Mouse (Mus musculus) stomach, embryonic 14.5 days (tissue): ENCODE results near the gene Tspear. TPM values are rescaled to one million over a fixed set of nuclear protein-coding genes. Genes with fewer than 3 reads are reported as not detected.
"Not testable (repeated sequence)": the region's sequence is repeated elsewhere in the genome, so short reads cannot be mapped to it uniquely, and the experiment has no call there.

Source experiments
- ATAC-seq: fragments of 200-750 bp; cut with Nextera tagmentation; 2 replicates; pipeline ENCODE4 v1.8.0; 2017; ENCODE audit warnings: low read depth, moderate TSS enrichment; ENCODE audit not compliant: insufficient number of reproducible peaks, insufficient read depth, low FRiP score
- H3K27ac ChIP-seq: fragments of 300-500 bp; sonication (generic); 2 replicates; pipeline ENCODE4 v1.5.1; 2014; ENCODE audit warnings: mild to moderate bottlenecking, low read length, moderate library complexity, mixed read lengths
- H3K27me3 ChIP-seq: fragments of 300-500 bp; sonication (generic); 2 replicates; pipeline ENCODE4 v1.6.1; 2014; ENCODE audit warnings: low read length, control low read depth, mixed read lengths; ENCODE audit not compliant: control insufficient read depth, insufficient read depth
- H3K36me3 ChIP-seq: fragments of 300-500 bp; sonication (generic); 2 replicates; pipeline ENCODE4 v1.6.1; 2014; ENCODE audit warnings: mild to moderate bottlenecking, control low read depth, low read length, moderate library complexity, mixed read lengths; ENCODE audit not compliant: control insufficient read depth, insufficient read depth
- H3K4me1 ChIP-seq: fragments of 300-500 bp; sonication (generic); 2 replicates; pipeline ENCODE4 v1.6.1; 2014; ENCODE audit warnings: low read length, control low read depth, mixed read lengths; ENCODE audit not compliant: control insufficient read depth, insufficient read depth
- H3K4me2 ChIP-seq: fragments of 300-500 bp; sonication (generic); replicated peaks from 2 replicates; pipeline ENCODE4 v1.6.1; 2014; ENCODE audit warnings: low read depth, low read length, control low read depth
- H3K4me3 ChIP-seq: fragments of 300-500 bp; sonication (generic); 2 replicates; pipeline ENCODE4 v1.5.1; 2014; ENCODE audit warnings: low read depth, low read length, control low read depth
- H3K9ac ChIP-seq: fragments of 300-500 bp; sonication (generic); replicated peaks from 2 replicates; pipeline ENCODE4 v1.6.1; 2014; ENCODE audit warnings: low read depth, mild to moderate bottlenecking, control low read depth, low read length, moderate library complexity, mixed read lengths
- H3K9me3 ChIP-seq: fragments of 300-500 bp; sonication (generic); 2 replicates; pipeline ENCODE4 v1.6.1; 2016; ENCODE audit warnings: low read depth, low read length, control low read depth; ENCODE audit not compliant: control insufficient read depth
- WGBS: fragments of 180-500 bp; shearing (Covaris S2); extraction: QIAGEN DNeasy Blood & Tissue Kit; methylation state at CpG from one replicate; pipeline ENCODE4 v1.1.7; 2014; 5-methylcytosine and 5-hydroxymethylcytosine counted together
- polyA plus RNA-seq: library from polyadenylated mRNA; unstranded; fragments of >200 nt; fragmentation: Nextera tagmentation; extraction: Ambion mirVana; gene quantifications from 2 replicates; pipeline ENCODE4 v1.2.1, GENCODE M21; 2014

The Tspear gene
- polyA plus RNA-seq, 1 experiment from 2014 or later, result 0.71 TPM

DNA sequence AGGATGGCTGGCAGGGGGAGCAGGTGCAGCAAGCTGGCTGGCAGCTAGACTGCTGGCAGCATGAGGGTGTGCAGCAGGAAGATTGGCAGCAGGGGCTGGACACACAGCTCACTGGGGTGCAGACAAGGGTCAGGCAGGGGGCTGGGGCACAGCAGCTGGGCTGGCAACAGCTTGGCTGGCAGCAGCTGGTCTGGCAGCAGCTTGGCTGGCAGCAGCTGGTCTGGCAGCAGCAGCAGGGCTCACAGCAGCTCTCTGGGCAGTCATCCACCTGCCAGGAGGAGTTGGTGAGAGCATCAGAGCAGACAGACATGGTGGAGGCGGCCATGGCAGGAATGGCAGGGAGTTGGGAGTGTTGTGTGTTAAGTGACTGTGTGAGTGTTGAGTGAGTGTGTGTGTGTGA, 101.5 kb downstream of the Tspear start, which contains the start of gene Gm7137:
Gene Gm7137, minus strand, starts transcription at position 325 of the 400 bp plus-strand sequence.
- H3K36me3 ChIP-seq, H3K27me3 ChIP-seq, H3K4me2 ChIP-seq, H3K27ac ChIP-seq, H3K9me3 ChIP-seq, H3K9ac ChIP-seq, H3K4me3 ChIP-seq, ATAC-seq, H3K4me1 ChIP-seq: not testable (repeated sequence)
- WGBS, result 71% methylated on average over 1 of the region's 1 CpGs

DNA sequence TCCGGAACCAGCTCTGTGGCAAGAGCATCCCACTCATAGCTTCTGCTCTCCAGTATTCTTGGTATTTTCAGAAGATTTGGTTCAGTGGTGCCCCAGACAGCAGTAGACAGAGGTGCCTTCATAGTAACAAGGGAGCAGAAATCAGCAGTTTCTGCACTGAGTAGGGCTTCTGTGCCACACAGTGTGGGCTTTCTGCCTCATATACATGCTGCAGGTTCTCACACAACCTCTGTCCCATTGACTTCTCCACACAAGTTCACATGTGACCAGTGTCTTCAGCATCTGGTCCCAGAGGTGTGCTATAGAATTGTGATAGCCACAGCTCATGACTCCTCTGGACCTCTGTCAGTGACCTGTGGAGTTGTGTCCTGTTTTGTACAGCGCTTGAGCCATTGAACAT, 102.3 kb downstream of the Tspear start:
- Histone ChIP-seq H3K36me3 (no peaks in the 10 kb centered on the region), H3K4me3 (no peak overlapping the region), H3K4me1 (no peaks in the 10 kb centered on the region), H3K9ac (no peak overlapping the region), H3K27ac (no peak overlapping the region), H3K4me2 (no peak overlapping the region), H3K9me3 (no peaks in the 10 kb centered on the region), H3K27me3 (no peaks in the 10 kb centered on the region)
- WGBS, result 87% methylated on average over 2 of the region's 2 CpGs
- ATAC-seq, result no peak

- Histone ChIP-seq H3K4me3 (no peak within 1 kb of the TSS), H3K9me3 (no peaks in the 10 kb centered on the region), H3K4me2 (no peak within 1 kb of the TSS), H3K9ac (no peak within 1 kb of the TSS), H3K4me1 (no peaks in the 10 kb centered on the region), H3K27ac (no peak within 1 kb of the TSS), H3K36me3 (no peaks in the 10 kb centered on the region), H3K27me3 (no peaks in the 10 kb centered on the region)
- 63% methylated on average over 2 of the region's 2 CpGs for WGBS
- no peak for ATAC-seq
Observed at GRCm38 (mm10) chr10:77794976-77795375, 108.6 kb downstream of the Tspear start, which contains the start of gene Gm9639. Gene Gm9639, minus strand, starts transcription at chr10:77795076.

- Histone ChIP-seq H3K27ac (no peak overlapping the region), H3K4me1 (no peaks in the 10 kb centered on the region), H3K4me2 (no peak overlapping the region), H3K9me3 (no peaks in the 10 kb centered on the region), H3K27me3 (no peaks in the 10 kb centered on the region), H3K4me3 (no peak overlapping the region), H3K9ac (no peak overlapping the region), H3K36me3 (no peaks in the 10 kb centered on the region)
- WGBS, result 21% methylated on average over 3 of the region's 3 CpGs
- ATAC-seq, result no peak
Observed at GRCm38 (mm10) chr10:77797677-77798076, 111.3 kb downstream of the Tspear start.

- not testable (repeated sequence) for H3K36me3 ChIP-seq, H3K4me2 ChIP-seq
- 32% methylated on average over 3 of the region's 3 CpGs for WGBS
Observed at GRCm38 (mm10) chr10:77798164-77798920, 112.0 kb downstream of the Tspear start.

DNA sequence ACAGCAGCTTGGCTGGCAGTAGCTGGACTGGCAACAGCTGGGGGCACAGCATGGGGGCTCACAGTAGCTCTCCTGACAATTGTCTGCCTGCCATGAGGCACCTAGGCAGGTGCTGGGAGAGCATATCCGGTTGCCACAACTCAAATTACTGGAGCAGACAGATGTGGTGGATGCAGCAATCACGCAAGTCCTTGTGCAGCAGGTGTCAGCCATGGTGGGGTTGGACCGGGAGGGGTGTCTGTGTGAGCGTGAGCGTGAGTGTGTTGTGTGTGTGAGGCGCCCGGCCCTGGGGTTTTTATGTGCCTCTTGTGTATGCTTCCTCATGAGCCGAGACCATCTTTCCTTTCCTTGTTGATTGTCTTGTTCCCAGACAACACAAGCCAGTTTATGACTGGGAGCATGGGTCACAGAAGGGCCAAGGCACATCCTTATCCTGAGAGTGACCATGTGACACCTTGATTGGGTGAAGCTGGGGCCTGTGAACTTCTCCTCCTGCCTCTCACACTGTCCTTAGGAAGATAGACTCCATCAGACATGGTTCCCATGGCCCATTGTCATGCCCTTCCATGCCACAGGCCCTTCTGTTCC, 112.6 kb downstream of the Tspear start, which contains the start of gene Gm19668:
Gene Gm19668, minus strand, starts transcription at position 213 of the 588 bp plus-strand sequence.
- Histone ChIP-seq H3K4me3 (no peak within 1 kb of the TSS), H3K27me3 (no peaks in the 10 kb centered on the region), H3K4me1 (no peaks in the 10 kb centered on the region), H3K27ac (no peak within 1 kb of the TSS), H3K9me3 (no peaks in the 10 kb centered on the region), H3K4me2 (no peak within 1 kb of the TSS), H3K36me3 (no peaks in the 10 kb centered on the region), H3K9ac (no peak within 1 kb of the TSS)
- 60% methylated on average over 8 of the region's 8 CpGs for whole genome bisulfite sequencing
- no peak for ATAC-seq

More at GRCm38 (mm10) chr10:77798164-77798920, 112.0 kb downstream of the Tspear start:
- H3K9me3 ChIP-seq, H3K9ac ChIP-seq, H3K27me3 ChIP-seq, H3K4me1 ChIP-seq, H3K4me3 ChIP-seq, H3K27ac ChIP-seq, ATAC-seq: not testable (repeated sequence)

- H3K27ac ChIP-seq, result no peak overlapping the region
- H3K4me3 ChIP-seq, result no peak overlapping the region
- H3K4me2 ChIP-seq, result no peak overlapping the region
- 54% methylated on average over 3 of the region's 3 CpGs for WGBS
- H3K9me3 ChIP-seq, result no peaks in the 10 kb centered on the region
- no peak for ATAC-seq
- H3K4me1 ChIP-seq, result no peaks in the 10 kb centered on the region
- H3K36me3 ChIP-seq, result no peaks in the 10 kb centered on the region
- no peak overlapping the region for H3K9ac ChIP-seq
- H3K27me3 ChIP-seq, result no peaks in the 10 kb centered on the region
Observed at GRCm38 (mm10) chr10:77804095-77804494, 117.7 kb downstream of the Tspear start.

- Histone ChIP-seq H3K9ac (no peak within 1 kb of the TSS), H3K4me3 (no peak within 1 kb of the TSS), H3K27ac (no peak within 1 kb of the TSS), H3K36me3 (no peaks in the 10 kb centered on the region), H3K4me1 (no peaks in the 10 kb centered on the region), H3K9me3 (no peaks in the 10 kb centered on the region), H3K27me3 (no peaks in the 10 kb centered on the region), H3K4me2 (no peak within 1 kb of the TSS)
- no peak for ATAC-seq
- 66% methylated on average over 5 of the region's 5 CpGs for WGBS
Observed at GRCm38 (mm10) chr10:77811743-77812142, 125.4 kb downstream of the Tspear start, which contains the start of gene Gm9507. Gene Gm9507, minus strand, starts transcription at chr10:77811843.
